ENCODE assay signal across 10 mouse cellular contexts in the genomic region with DNA sequence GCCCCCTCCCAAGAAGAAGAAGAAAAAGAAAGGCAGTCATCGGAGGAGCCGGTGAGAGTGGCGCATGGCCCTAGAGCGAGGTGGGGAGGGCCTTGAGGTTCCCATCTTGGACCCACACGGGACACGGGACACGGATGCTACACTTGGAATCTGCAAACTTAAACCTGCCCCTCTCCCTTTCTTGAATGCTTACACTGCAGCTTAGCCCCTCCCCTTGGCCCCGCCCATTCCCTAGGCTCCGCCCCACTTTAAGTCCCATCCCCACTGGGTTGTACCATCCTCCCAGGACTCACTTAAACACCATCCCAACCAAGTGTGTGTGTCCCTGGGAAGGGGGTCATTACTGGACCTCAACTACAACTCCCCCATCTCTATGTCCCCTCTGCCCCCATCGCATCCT. TPM values are rescaled to one million over a fixed set of nuclear protein-coding genes. Genes with fewer than 3 reads are reported as not detected.
DNase-seq lines count a peak whose midpoint lies in the region; ATAC-seq lines count a peak whose summit lies in the region.
"Had no signal": no experiment of that assay in that cellular context is flagged by ENCODE, and none has a peak within 500 bp of the region (broad histone marks: within the 10 kb centered on the region; RNA-seq: fewer than 3 reads in every experiment).

No protein-coding gene starts in this region.

- DNase-seq in liver, result peak; percentile 26
- no peak for DNase-seq in liver, embryonic 11.5 days (ENCODE audit: low spot score)
- DNase-seq in embryo, embryonic 10.5 days (ENCODE audit: low spot score), result peak; percentile 67
- no peak for DNase-seq in hindbrain, embryonic 14.5 days (ENCODE audit: low spot score)
- no peak for DNase-seq in yolk sac, embryonic 10.5 days (ENCODE audit: low spot score)
- DNase-seq: gastrocnemius, postnatal 25 days; lung, adult 2 months had no signal

- no peaks in the 10 kb centered on the region for H3K36me3 ChIP-seq in liver, embryonic 11.5 days (ENCODE audit: control insufficient read depth, insufficient read depth, low read length)
- peaks cover 27% of the 10 kb centered on the region; the same call in 1 of the 2 replicates for H3K36me3 ChIP-seq in hindbrain, embryonic 14.5 days (replicated peaks; ENCODE audit: control insufficient read depth, insufficient read depth)
- peaks cover 30% of the 10 kb centered on the region for H3K36me3 ChIP-seq in neural tube, embryonic 13.5 days

- WGBS in liver, embryonic 11.5 days, result 8% methylated on average over 10 of the region's 10 CpGs
- WGBS in hindbrain, embryonic 14.5 days, result 8% methylated on average over 9 of the region's 10 CpGs
- 5% methylated on average over 10 of the region's 10 CpGs for WGBS in neural tube, embryonic 13.5 days

- no peak overlapping the region for H3K9ac ChIP-seq in liver, embryonic 11.5 days (ENCODE audit: low read depth, low read length)
- H3K9ac ChIP-seq in hindbrain, embryonic 14.5 days, result peak overlapping the region; percentile 18; the same call in 1 of the 2 replicates
- peak overlapping the region; percentile 64 for H3K9ac ChIP-seq in neural tube, embryonic 13.5 days

- ATAC-seq in liver, embryonic 11.5 days (replicated peaks; ENCODE audit: low FRiP score), result no peak
- ATAC-seq in hindbrain, embryonic 14.5 days (ENCODE audit: low FRiP score), result no peak
- ATAC-seq in neural tube, embryonic 13.5 days (ENCODE audit: low read depth), result no peak
- no peak for ATAC-seq in cerebellum, adult (ENCODE audit: insufficient number of reproducible peaks, low FRiP score, low TSS enrichment)

- peaks cover 79% of the 10 kb centered on the region for H3K27me3 ChIP-seq in liver, embryonic 11.5 days (replicated peaks; ENCODE audit: control insufficient read depth, insufficient read depth, low read length)
- H3K27me3 ChIP-seq in hindbrain, embryonic 14.5 days (ENCODE audit: control insufficient read depth, insufficient read depth, low read length), result peaks cover 21% of the 10 kb centered on the region
- peaks cover 25% of the 10 kb centered on the region for H3K27me3 ChIP-seq in neural tube, embryonic 13.5 days

- H3K27ac ChIP-seq in liver, embryonic 11.5 days (ENCODE audit: low read depth, low read length), result no peak overlapping the region
- peak overlapping the region; percentile 96 for H3K27ac ChIP-seq in hindbrain, embryonic 14.5 days
- H3K27ac ChIP-seq in neural tube, embryonic 13.5 days (replicated peaks), result peak overlapping the region; percentile 97
- H3K27ac ChIP-seq: left cerebral cortex, adult 2 months had no signal

- H3K9me3 ChIP-seq in liver, embryonic 11.5 days (ENCODE audit: control insufficient read depth, low read length), result peaks cover 2% of the 10 kb centered on the region; the same call in 1 of the 2 replicates
- no peaks in the 10 kb centered on the region for H3K9me3 ChIP-seq in hindbrain, embryonic 14.5 days (ENCODE audit: control insufficient read depth, low read length)
- H3K9me3 ChIP-seq in neural tube, embryonic 13.5 days, result no peaks in the 10 kb centered on the region

- no peak overlapping the region for H3K4me3 ChIP-seq in liver, embryonic 11.5 days (ENCODE audit: low read depth, low read length)
- no peak overlapping the region for H3K4me3 ChIP-seq in hindbrain, embryonic 14.5 days (replicated peaks; ENCODE audit: low read length)
- peak overlapping the region; percentile 22 for H3K4me3 ChIP-seq in neural tube, embryonic 13.5 days
- H3K4me3 ChIP-seq: left cerebral cortex, adult 2 months had no signal

- 0 out of 2 replicates have a peak, but pooled peaks cover 3% of the 10 kb centered on the region for H3K4me1 ChIP-seq in liver, embryonic 11.5 days (replicated peaks; ENCODE audit: control insufficient read depth, insufficient read depth, low read length)
- H3K4me1 ChIP-seq in hindbrain, embryonic 14.5 days (replicated peaks; ENCODE audit: control insufficient read depth, insufficient read depth, low read length), result peaks cover 31% of the 10 kb centered on the region
- H3K4me1 ChIP-seq in neural tube, embryonic 13.5 days (replicated peaks), result peaks cover 72% of the 10 kb centered on the region

- H3K4me2 ChIP-seq in liver, embryonic 11.5 days, result no peak overlapping the region
- peak overlapping the region; percentile 24 for H3K4me2 ChIP-seq in hindbrain, embryonic 14.5 days (replicated peaks)
- peak overlapping the region; percentile 51 for H3K4me2 ChIP-seq in neural tube, embryonic 13.5 days

RNA-seq across cellular contexts. Expression of a gene that starts 35.3 kb away (rescaled TPM):
- 11.8 and 22.1 TPM in 2 replicates for polyA plus RNA-seq in liver, embryonic 11.5 days (2014; fragmentation: Nextera tagmentation; extraction: Ambion mirVana)
- polyA plus RNA-seq in hindbrain, embryonic 14.5 days (2014; fragmentation: Nextera tagmentation; extraction: Ambion mirVana), result 10.3 and 10.6 TPM in 2 replicates
- 15.8 and 19.3 TPM in 2 replicates for polyA plus RNA-seq in neural tube, embryonic 13.5 days (2015; fragmentation: Nextera tagmentation; extraction: Ambion mirVana)

RNA-seq across cellular contexts. Expression of a gene that starts 45.7 kb away (rescaled TPM):
- 0.04 and 0.16 TPM in 2 replicates for polyA plus RNA-seq in liver, embryonic 11.5 days (2014; fragmentation: Nextera tagmentation; extraction: Ambion mirVana)
- 49.3 and 51.3 TPM in 2 replicates for polyA plus RNA-seq in hindbrain, embryonic 14.5 days (2014; fragmentation: Nextera tagmentation; extraction: Ambion mirVana)
- polyA plus RNA-seq in neural tube, embryonic 13.5 days (2015; fragmentation: Nextera tagmentation; extraction: Ambion mirVana), result 77.2 and 85.9 TPM in 2 replicates

Comparison
In these comparisons a context has a peak if more than half of its experiments do, and no peak if none do; other contexts are left out.
1. DNase-seq: peak in liver (single experiment) and embryo, embryonic 10.5 days (single experiment); none in liver, embryonic 11.5 days (single experiment), hindbrain, embryonic 14.5 days (single experiment) and yolk sac, embryonic 10.5 days (single experiment).
2. RNA of a gene that starts 45.7 kb away (polyA plus RNA-seq): 77.2 to 85.9 TPM in neural tube, embryonic 13.5 days and 49.3 to 51.3 TPM in hindbrain, embryonic 14.5 days; 0.04 to 0.16 TPM in liver, embryonic 11.5 days; every median in the first group is over 10 times any median in the second.